Mouse (Mus musculus) midbrain, embryonic 12.5 days (tissue): ENCODE data around the gene 4931406P16Rik. TPM values are rescaled to one million over a fixed set of nuclear protein-coding genes. Genes with fewer than 3 reads are reported as not detected.
"Not testable (repeated sequence)": the region's sequence is repeated elsewhere in the genome, so short reads cannot be mapped to it uniquely, and the experiment has no call there.

Source experiments
- ATAC-seq: fragments of 200-750 bp; cut with Nextera tagmentation; 2 replicates; pipeline ENCODE4 v1.8.0; 2017; ENCODE audit warnings: low read depth, moderate TSS enrichment, moderate library complexity; ENCODE audit not compliant: low FRiP score
- H3K27ac ChIP-seq: fragments of 300-500 bp; sonication (generic); replicated peaks from 2 replicates; pipeline ENCODE4 v1.5.1; 2016; ENCODE audit warnings: mild to moderate bottlenecking
- H3K27me3 ChIP-seq: fragments of 300-500 bp; sonication (generic); 2 replicates; pipeline ENCODE4 v1.6.1; 2016; ENCODE audit warnings: mild to moderate bottlenecking
- H3K36me3 ChIP-seq: fragments of 300-500 bp; sonication (generic); 2 replicates; pipeline ENCODE4 v1.6.1; 2016
- H3K4me1 ChIP-seq: fragments of 300-500 bp; sonication (generic); 2 replicates; pipeline ENCODE4 v1.6.1; 2016
- H3K4me2 ChIP-seq: fragments of 300-500 bp; sonication (generic); replicated peaks from 2 replicates; pipeline ENCODE4 v1.6.1; 2016; ENCODE audit warnings: mild to moderate bottlenecking, moderate library complexity
- H3K4me3 ChIP-seq: fragments of 300-500 bp; sonication (generic); 2 replicates; pipeline ENCODE4 v1.5.1; 2016; ENCODE audit warnings: mild to moderate bottlenecking
- H3K9ac ChIP-seq: fragments of 300-500 bp; sonication (generic); replicated peaks from 2 replicates; pipeline ENCODE4 v1.6.1; 2016; ENCODE audit warnings: mild to moderate bottlenecking, moderate library complexity
- H3K9me3 ChIP-seq: fragments of 300-500 bp; sonication (generic); 2 replicates; pipeline ENCODE4 v1.6.1; 2016; ENCODE audit warnings: mild to moderate bottlenecking
- WGBS: fragments of 180-500 bp; shearing (Covaris S2); methylation state at CpG from one replicate; pipeline ENCODE4 v1.1.7; 2016; 5-methylcytosine and 5-hydroxymethylcytosine counted together
- polyA plus RNA-seq: library from polyadenylated mRNA; unstranded; fragments of >200 nt; fragmentation: Nextera tagmentation; extraction: Ambion mirVana; gene quantifications from 2 replicates; pipeline ENCODE4 v1.2.1, GENCODE M21; 2016

4931406P16Rik gene
- polyA plus RNA-seq, 1 experiment from 2014 or later, result 37.9 TPM

DNA sequence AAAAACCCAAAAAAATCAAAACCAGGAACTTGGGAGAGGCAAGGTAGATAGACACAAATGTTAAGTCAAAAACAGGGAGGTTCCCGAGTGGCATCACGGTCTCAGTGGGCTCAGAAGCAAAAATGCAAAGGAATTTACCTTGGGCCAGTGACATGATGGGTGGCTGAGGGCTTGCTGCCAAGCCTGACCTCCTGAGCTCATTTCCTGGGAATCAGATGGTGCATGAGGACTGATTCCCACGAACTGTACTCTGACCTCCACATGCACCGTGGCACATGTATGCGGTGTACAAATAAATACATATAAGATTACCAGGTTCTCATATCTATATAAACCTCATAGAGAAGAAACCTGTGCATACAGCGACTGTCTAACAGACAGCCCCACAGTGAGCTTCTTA, 89.0 kb downstream of the 4931406P16Rik start:
- H3K4me2 ChIP-seq, result no peak overlapping the region
- no peak overlapping the region for H3K27ac ChIP-seq
- H3K4me3 ChIP-seq, result no peak overlapping the region
- H3K4me1 ChIP-seq, result peaks cover 17% of the 10 kb centered on the region
- H3K9me3 ChIP-seq, result no peaks in the 10 kb centered on the region
- 95% methylated on average over 6 of the region's 6 CpGs for whole genome bisulfite sequencing
- no peak overlapping the region for H3K9ac ChIP-seq
- H3K36me3 ChIP-seq, result peaks cover 78% of the 10 kb centered on the region
- no peak for ATAC-seq
- no peaks in the 10 kb centered on the region for H3K27me3 ChIP-seq

DNA sequence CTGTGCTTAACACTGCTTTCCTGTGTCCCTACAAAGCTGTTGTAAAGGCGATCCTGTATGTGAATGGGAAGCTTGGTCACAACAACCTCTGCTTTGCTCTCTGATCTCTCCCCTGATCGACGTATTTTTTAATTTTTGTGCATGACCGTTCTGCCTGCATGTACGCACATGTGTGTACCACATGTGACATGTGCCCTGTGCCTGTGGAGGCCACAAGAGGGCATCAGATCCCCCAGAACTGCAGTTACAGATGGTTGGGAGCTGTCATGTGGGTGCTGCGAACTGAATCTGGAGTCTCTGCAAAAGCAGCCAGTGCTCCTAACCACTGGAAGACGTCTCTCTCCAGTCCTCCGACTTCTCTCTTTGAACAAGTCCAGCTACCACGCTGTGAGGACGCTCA, 91.0 kb downstream of the 4931406P16Rik start:
- H3K27ac ChIP-seq, result no peak overlapping the region
- H3K36me3 ChIP-seq, result peaks cover 93% of the 10 kb centered on the region
- no peaks in the 10 kb centered on the region for H3K27me3 ChIP-seq
- H3K9me3 ChIP-seq, result no peaks in the 10 kb centered on the region
- 94% methylated on average over 10 of the region's 10 CpGs for WGBS
- H3K4me2 ChIP-seq, result no peak overlapping the region
- H3K4me1 ChIP-seq, result no peaks in the 10 kb centered on the region
- H3K4me3 ChIP-seq, result no peak overlapping the region
- H3K9ac ChIP-seq, result no peak overlapping the region
- no peak for ATAC-seq

DNA sequence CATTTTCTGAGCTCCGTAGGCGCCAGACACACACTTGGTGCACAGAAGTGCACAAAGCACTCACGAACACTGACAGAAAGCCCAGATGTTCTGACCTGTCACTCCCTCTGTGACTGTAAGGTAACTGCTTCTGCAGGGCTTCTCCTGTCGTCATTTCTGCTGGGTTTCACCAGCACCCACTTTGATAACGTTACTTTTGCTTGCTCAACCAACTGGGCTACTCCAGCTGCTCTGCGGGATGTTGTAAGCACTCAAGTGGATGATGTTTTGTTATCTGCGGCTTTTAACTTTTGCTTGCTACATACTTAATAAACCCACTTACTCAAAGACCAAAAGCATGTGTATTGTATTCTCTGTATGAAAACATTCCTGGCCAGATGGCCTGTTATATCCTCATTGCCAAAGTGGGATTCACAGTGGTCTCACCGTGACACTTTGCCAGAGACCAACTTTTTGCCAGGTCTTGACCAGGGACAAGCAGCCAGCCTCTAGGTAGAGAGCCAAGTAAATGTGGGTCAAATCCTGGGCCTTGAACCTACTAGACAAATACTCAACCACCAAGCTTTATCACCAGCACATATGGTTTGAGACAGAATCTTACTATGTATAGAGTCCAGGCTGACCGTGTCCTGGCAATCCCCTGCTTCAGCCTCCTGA, 91.6 kb downstream of the 4931406P16Rik start:
- H3K27ac ChIP-seq, result no peak overlapping the region
- no peak for ATAC-seq
- H3K36me3 ChIP-seq, result peaks cover 93% of the 10 kb centered on the region
- no peaks in the 10 kb centered on the region for H3K9me3 ChIP-seq
- H3K9ac ChIP-seq, result no peak overlapping the region
- H3K27me3 ChIP-seq, result no peaks in the 10 kb centered on the region
- WGBS, result 91% methylated on average over 9 of the region's 9 CpGs
- H3K4me1 ChIP-seq, result no peaks in the 10 kb centered on the region
- no peak overlapping the region for H3K4me3 ChIP-seq
- no peak overlapping the region for H3K4me2 ChIP-seq

DNA sequence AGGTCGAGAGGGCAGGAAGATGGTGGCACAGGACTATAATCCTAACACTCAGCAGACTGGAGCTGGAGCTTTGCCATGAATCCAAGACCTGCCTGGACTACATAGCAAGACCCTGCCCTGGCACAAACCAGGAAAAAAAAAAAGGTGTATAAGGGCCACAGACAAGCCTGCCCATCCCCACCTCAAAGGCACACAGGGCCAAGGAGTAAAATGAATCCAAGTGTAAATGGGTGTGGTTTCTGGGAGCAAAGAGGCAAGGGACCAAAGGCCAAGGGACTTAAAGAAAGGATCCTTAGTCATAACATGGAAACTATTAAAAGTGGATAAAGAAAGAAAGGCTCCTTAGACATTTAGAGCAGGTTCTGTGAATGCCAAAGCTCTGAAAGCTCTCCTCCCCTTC, 94.9 kb downstream of the 4931406P16Rik start:
- no peak for ATAC-seq
- 81% methylated on average over 1 of the region's 1 CpGs for WGBS
- no peak overlapping the region for H3K4me2 ChIP-seq

DNA sequence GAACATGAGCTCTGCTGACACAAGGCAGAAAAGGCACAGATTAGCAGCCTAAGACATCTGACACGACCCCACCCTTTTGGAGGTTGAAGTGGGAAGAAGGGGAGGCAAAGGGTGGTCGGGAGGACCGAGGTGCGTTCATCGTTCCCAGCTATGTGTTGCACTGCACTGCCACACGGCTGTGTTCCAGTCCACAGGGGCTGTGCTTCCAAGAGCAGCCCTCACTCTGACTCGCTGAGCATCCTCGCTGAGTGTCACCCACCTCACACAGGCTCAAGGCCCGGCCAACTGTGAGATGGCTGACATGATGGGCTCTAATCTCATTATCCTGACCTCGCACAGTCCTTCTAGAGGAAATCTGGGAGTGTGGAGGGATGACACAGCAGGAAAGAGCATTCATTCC, 96.9 kb downstream of the 4931406P16Rik start:
- Histone ChIP-seq H3K4me2 (no peak overlapping the region), H3K9me3 (no peaks in the 10 kb centered on the region), H3K4me3 (no peak overlapping the region), H3K27me3 (no peaks in the 10 kb centered on the region), H3K4me1 (no peaks in the 10 kb centered on the region), H3K36me3 (peaks cover 99% of the 10 kb centered on the region), H3K27ac (no peak overlapping the region), H3K9ac (no peak overlapping the region)
- WGBS, result 89% methylated on average over 10 of the region's 10 CpGs
- ATAC-seq, result no peak

More for the DNA sequence above, 94.9 kb downstream of the 4931406P16Rik start:
- Histone ChIP-seq H3K27me3 (no peaks in the 10 kb centered on the region), H3K27ac (no peak overlapping the region), H3K9me3 (no peaks in the 10 kb centered on the region), H3K4me3 (no peak overlapping the region), H3K4me1 (no peaks in the 10 kb centered on the region), H3K36me3 (peaks cover 99% of the 10 kb centered on the region), H3K9ac (no peak overlapping the region)

DNA sequence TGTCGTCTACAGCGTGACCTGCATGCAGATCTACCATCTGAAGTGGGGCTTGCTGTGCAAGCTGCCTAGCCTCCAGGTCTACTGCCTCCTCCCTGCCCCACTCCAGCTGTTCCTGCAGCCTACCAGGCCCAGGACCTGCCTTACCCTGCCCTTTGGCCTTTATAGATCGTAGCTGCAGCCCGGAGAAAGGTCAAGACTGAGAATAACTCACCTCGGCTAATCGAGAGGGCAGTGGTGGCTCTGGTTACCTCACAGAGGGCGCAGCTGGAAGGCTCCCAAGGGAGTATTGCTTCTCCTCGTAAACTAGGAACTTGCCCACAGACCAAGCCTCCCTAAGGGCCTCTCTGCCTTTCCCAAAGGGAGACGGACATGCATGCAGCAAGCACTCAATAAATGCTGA, 97.9 kb downstream of the 4931406P16Rik start:
- Histone ChIP-seq H3K36me3 (peaks cover 100% of the 10 kb centered on the region), H3K9me3 (no peaks in the 10 kb centered on the region), H3K9ac (no peak overlapping the region), H3K4me2 (no peak overlapping the region), H3K4me1 (no peaks in the 10 kb centered on the region), H3K27me3 (no peaks in the 10 kb centered on the region), H3K27ac (no peak overlapping the region), H3K4me3 (no peak overlapping the region)
- ATAC-seq, result no peak
- 92% methylated on average over 9 of the region's 9 CpGs for WGBS

DNA sequence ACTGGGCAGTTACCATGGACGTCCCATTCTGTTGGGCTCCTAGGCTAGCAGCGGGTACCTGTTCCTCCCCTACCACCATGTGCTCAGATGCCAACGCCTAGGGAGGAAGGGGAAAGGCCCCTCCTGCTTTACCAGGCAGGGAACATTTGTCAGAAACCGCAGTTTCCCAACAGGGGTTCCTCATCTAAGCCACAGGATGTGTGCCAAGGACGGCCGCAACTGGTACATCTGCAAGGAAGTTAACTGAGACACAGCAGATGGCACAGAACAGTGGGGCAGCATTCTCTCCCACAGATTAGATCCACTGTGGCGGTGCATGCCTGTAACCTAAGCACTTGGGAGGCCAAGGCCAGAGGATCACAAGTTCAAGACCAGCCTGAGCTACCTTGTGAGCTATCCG, 98.7 kb downstream of the 4931406P16Rik start:
- Histone ChIP-seq H3K4me2 (no peak overlapping the region), H3K27me3 (no peaks in the 10 kb centered on the region), H3K27ac (no peak overlapping the region), H3K9ac (no peak overlapping the region), H3K36me3 (peaks cover 100% of the 10 kb centered on the region), H3K9me3 (no peaks in the 10 kb centered on the region), H3K4me1 (no peaks in the 10 kb centered on the region), H3K4me3 (no peak overlapping the region)
- WGBS, result 92% methylated on average over 8 of the region's 8 CpGs
- ATAC-seq, result no peak

DNA sequence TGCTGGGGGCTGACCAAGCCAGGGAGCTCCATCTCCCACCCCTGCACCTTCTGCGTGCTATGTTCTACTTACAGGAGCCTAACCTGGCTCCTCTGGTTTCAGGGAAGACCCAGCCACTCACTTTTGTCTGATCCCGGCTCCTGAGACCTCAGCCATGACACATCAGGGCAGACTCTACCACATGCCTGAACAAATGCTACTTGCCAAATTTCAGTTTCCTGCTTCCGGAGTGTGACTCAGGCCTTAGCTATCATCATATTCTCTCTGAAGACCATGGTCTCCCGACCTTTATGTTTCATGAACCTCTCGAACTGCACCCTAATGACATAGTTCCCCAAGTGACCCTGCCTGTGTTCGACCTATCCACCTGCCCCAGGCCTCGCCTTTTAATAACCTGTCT, 100.1 kb downstream of the 4931406P16Rik start:
- peaks cover 100% of the 10 kb centered on the region for H3K36me3 ChIP-seq
- H3K4me1 ChIP-seq, result no peaks in the 10 kb centered on the region
- H3K4me2 ChIP-seq, result no peak overlapping the region
- ATAC-seq, result no peak
- H3K27me3 ChIP-seq, result no peaks in the 10 kb centered on the region
- no peak overlapping the region for H3K4me3 ChIP-seq
- H3K9me3 ChIP-seq, result no peaks in the 10 kb centered on the region
- no peak overlapping the region for H3K9ac ChIP-seq
- WGBS, result 93% methylated on average over 7 of the region's 7 CpGs
- no peak overlapping the region for H3K27ac ChIP-seq

DNA sequence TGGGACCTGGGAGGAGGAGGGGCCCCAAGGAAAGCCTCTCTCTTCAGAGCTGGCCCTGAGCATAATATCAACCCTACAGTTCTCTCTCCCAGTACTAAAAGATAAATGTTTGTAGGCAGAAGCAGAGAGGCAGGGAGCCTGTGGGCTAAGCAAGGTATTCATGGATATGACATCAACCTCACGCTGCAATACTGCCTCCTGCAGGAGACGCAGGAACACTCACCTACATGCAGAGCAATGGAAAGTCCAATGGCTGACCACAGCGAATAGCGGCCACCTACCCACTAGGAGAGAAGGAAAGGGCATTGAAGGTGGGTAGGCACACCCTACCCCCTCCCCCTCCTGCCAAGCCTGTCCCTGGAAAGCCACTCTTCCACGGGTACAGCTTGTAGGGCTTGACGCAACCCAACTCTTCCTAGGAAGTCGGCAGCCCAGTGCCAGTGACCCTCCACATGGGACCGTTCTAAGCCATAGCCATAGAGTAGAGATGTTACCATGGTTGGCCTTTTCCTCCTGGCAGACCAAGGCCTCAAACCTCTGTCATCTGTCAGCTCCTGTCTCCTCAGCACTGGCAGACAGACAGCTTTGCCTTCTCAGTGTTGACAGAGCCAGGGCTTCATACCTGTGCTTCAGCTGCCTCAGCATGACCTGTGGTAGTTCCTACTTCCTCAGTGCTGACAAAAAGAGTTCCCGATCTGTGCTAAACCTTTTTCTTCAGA, 105.2 kb downstream of the 4931406P16Rik start:
- H3K9me3 ChIP-seq, result no peaks in the 10 kb centered on the region
- ATAC-seq, result no peak
- H3K27me3 ChIP-seq, result no peaks in the 10 kb centered on the region
- no peaks in the 10 kb centered on the region for H3K4me1 ChIP-seq
- H3K4me2 ChIP-seq, result no peak overlapping the region
- H3K4me3 ChIP-seq, result no peak overlapping the region
- H3K9ac ChIP-seq, result no peak overlapping the region
- WGBS, result 93% methylated on average over 9 of the region's 9 CpGs
- H3K27ac ChIP-seq, result no peak overlapping the region
- H3K36me3 ChIP-seq, result peaks cover 98% of the 10 kb centered on the region

DNA sequence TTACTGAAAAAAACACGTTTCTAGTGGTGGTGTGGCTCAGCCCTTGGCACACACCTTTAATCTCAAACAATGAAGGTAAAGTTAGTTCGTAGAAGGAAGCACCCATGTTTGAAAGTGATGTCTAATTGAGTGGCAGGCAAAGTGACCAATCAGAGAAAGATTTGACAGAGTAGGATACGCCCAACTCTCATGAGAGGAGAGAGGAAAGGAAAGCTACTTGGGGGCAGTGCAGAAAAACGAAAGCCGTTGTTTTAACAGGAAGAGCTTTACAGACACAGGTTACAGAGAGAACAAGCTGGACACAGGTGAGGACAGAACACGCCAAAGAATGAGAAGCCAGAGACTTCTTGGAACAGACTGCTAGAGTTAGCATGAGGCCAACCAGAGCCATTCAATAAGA, 107.0 kb downstream of the 4931406P16Rik start:
- H3K4me1 ChIP-seq, result no peaks in the 10 kb centered on the region
- H3K9me3 ChIP-seq, result no peaks in the 10 kb centered on the region
- no peak overlapping the region for H3K9ac ChIP-seq
- no peak overlapping the region for H3K27ac ChIP-seq
- ATAC-seq, result no peak
- H3K4me3 ChIP-seq, result no peak overlapping the region
- H3K27me3 ChIP-seq, result no peaks in the 10 kb centered on the region
- H3K4me2 ChIP-seq, result no peak overlapping the region
- 95% methylated on average over 6 of the region's 6 CpGs for WGBS
- peaks cover 98% of the 10 kb centered on the region for H3K36me3 ChIP-seq

DNA sequence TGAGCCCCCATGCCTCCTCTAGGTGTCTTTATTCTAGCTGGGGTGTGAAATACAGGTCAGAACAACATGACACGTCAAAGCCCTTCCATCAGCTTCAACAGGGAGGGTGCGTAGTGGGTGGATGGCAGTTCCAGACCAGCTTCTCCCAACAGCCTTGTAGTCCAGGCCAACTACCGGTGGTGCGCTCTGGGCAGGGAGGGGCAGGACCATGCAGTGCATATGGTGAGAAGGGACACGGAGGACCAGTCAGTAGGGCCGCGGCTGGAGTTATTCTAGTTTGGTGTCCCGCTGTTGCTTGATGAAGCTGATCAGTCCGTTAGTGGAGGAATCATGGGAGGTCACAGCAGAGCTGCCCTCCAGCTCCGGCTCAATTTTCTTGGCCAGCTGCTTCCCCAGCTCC, 111.2 kb downstream of the 4931406P16Rik start:
- not testable (repeated sequence) for H3K4me3 ChIP-seq, ATAC-seq, H3K27me3 ChIP-seq, H3K9me3 ChIP-seq, H3K9ac ChIP-seq, H3K4me1 ChIP-seq, H3K27ac ChIP-seq, H3K4me2 ChIP-seq
- H3K36me3 ChIP-seq, result peaks cover 68% of the 10 kb centered on the region
- 89% methylated on average over 10 of the region's 10 CpGs for WGBS

DNA sequence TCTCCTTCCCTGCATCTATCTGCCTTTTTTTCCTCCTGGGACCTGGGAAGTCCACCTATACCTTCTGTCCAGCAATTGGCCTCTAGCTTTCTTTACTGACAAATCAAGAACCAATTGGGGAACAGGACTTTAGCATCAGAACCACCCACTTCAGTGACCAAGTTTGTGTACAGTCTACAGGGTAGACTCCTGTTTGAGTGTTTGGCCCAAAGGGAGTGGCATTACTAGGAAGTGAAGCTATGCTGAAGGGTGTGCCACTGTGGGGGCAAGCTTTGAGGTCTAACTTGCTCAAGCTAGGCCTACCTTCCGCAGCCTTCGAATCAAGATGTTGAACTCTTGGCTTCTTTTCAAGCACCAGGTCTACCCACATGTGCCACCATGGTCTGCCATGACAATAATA, 112.5 kb downstream of the 4931406P16Rik start:
- peaks cover 1% of the 10 kb centered on the region for H3K4me1 ChIP-seq
- no peaks in the 10 kb centered on the region for H3K9me3 ChIP-seq
- no peak overlapping the region for H3K9ac ChIP-seq
- peaks cover 55% of the 10 kb centered on the region for H3K36me3 ChIP-seq
- H3K4me3 ChIP-seq, result no peak overlapping the region
- H3K27me3 ChIP-seq, result no peaks in the 10 kb centered on the region
- 97% methylated on average over 2 of the region's 2 CpGs for whole genome bisulfite sequencing
- no peak for ATAC-seq
- H3K4me2 ChIP-seq, result no peak overlapping the region
- no peak overlapping the region for H3K27ac ChIP-seq
